Mouse (Mus musculus): ENCODE measurements around the gene Vmn2r107. TPM values are rescaled to one million over a fixed set of nuclear protein-coding genes. Genes with fewer than 3 reads are reported as not detected.

Vmn2r107 gene
- polyA plus RNA-seq (2015; fragmentation: Nextera tagmentation; extraction: Ambion mirVana), result not detected in 2 replicates

- ATAC-seq, result no peak
- Histone ChIP-seq H3K4me1 (ENCODE audit: control insufficient read depth, insufficient read depth, low read length) (no peaks in the 10 kb centered on the region), H3K4me3 (ENCODE audit: low read length) (no peak within 1 kb of the TSS), H3K36me3 (ENCODE audit: control insufficient read depth, insufficient read depth, low read length) (no peaks in the 10 kb centered on the region), H3K4me2 (ENCODE audit: low read depth, low read length) (no peak within 1 kb of the TSS), H3K27ac (ENCODE audit: low read length) (no peak within 1 kb of the TSS), H3K27me3 (replicated peaks; ENCODE audit: control insufficient read depth, insufficient read depth, low read length) (no peaks in the 10 kb centered on the region), H3K9ac (ENCODE audit: low read depth, low read length) (no peak within 1 kb of the TSS), H3K9me3 (ENCODE audit: control insufficient read depth, low read length) (no peaks in the 10 kb centered on the region)
- WGBS, result 58% methylated on average over 2 of the region's 2 CpGs
Observed at GRCm38 (mm10) chr17:20344942-20345341, at the start of gene Vmn2r107. TSS of gene Vmn2r107 (plus strand) at chr17:20345242.

- Histone ChIP-seq H3K27ac (ENCODE audit: low read length) (no peak overlapping the region), H3K4me2 (ENCODE audit: low read depth, low read length) (no peak overlapping the region), H3K36me3 (ENCODE audit: control insufficient read depth, insufficient read depth, low read length) (no peaks in the 10 kb centered on the region), H3K4me3 (ENCODE audit: low read length) (no peak overlapping the region), H3K27me3 (replicated peaks; ENCODE audit: control insufficient read depth, insufficient read depth, low read length) (no peaks in the 10 kb centered on the region), H3K9ac (ENCODE audit: low read depth, low read length) (no peak overlapping the region), H3K9me3 (ENCODE audit: control insufficient read depth, low read length) (no peaks in the 10 kb centered on the region), H3K4me1 (ENCODE audit: control insufficient read depth, insufficient read depth, low read length) (no peaks in the 10 kb centered on the region)
- ATAC-seq, result no peak
- 92% methylated on average over 1 of the region's 1 CpGs for WGBS
Observed at GRCm38 (mm10) chr17:20305790-20306189, 39.3 kb upstream of the Vmn2r107 start.

DNA sequence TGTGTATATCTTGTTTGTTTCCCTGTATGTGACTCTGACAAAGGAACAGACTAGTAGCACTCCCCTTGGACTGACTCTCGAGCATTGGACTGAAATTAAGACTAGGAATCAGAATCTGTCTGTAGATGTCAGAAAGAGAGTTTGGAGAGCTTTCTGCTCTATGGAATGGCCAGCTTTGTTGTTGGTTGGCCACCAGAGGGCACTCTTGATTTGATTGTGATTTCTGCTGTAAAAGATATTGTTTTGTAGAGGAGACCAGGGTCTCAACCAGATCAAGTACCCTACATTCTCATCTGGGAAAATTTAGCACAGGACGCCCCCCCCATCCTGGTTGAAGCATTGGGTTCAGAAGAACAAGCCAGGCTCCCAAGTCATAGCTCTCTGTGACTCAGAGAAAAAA, 54.1 kb downstream of the Vmn2r107 start:
- no peak overlapping the region for H3K4me2 ChIP-seq (ENCODE audit: low read depth, low read length)
- H3K4me3 ChIP-seq (ENCODE audit: low read length), result no peak overlapping the region
- no peaks in the 10 kb centered on the region for H3K36me3 ChIP-seq (ENCODE audit: control insufficient read depth, insufficient read depth, low read length)
- no peak overlapping the region for H3K27ac ChIP-seq (ENCODE audit: low read length)
- peaks cover 5% of the 10 kb centered on the region; the same call in 1 of the 2 replicates for H3K9me3 ChIP-seq (ENCODE audit: control insufficient read depth, low read length)
- 52% methylated on average over 2 of the region's 2 CpGs for WGBS
- no peak for ATAC-seq
- H3K4me1 ChIP-seq (ENCODE audit: control insufficient read depth, insufficient read depth, low read length), result no peaks in the 10 kb centered on the region
- no peaks in the 10 kb centered on the region for H3K27me3 ChIP-seq (replicated peaks; ENCODE audit: control insufficient read depth, insufficient read depth, low read length)
- no peak overlapping the region for H3K9ac ChIP-seq (ENCODE audit: low read depth, low read length)

DNA sequence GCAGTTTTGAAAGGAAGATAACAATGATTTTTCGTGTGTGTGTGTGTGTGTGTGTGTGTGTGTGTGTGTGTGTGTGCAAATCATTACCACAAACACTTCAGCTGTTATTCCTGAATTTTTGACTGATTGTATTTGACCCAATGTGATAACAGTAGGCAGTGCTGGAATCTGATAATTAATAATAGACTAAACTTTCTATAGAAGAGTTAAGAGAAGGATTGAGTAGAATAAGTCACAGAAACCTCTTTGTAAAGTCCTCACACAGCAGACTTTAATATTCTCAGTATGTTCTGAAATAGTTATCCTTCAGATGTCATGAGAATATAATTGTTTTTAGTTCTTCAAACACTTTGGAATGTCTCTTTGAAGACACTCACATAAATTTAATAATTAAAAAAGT, 68.8 kb downstream of the Vmn2r107 start, which contains the start of gene Vmn1r224:
TSS of gene Vmn1r224 (plus strand) at position 301 of the 400 bp plus-strand sequence.
- Histone ChIP-seq H3K4me2 (ENCODE audit: low read depth, low read length) (no peak within 1 kb of the TSS), H3K27me3 (replicated peaks; ENCODE audit: control insufficient read depth, insufficient read depth, low read length) (no peaks in the 10 kb centered on the region), H3K9me3 (ENCODE audit: control insufficient read depth, low read length) (no peaks in the 10 kb centered on the region), H3K4me3 (ENCODE audit: low read length) (no peak within 1 kb of the TSS), H3K4me1 (ENCODE audit: control insufficient read depth, insufficient read depth, low read length) (no peaks in the 10 kb centered on the region), H3K9ac (ENCODE audit: low read depth, low read length) (no peak within 1 kb of the TSS), H3K36me3 (ENCODE audit: control insufficient read depth, insufficient read depth, low read length) (no peaks in the 10 kb centered on the region), H3K27ac (ENCODE audit: low read length) (no peak within 1 kb of the TSS)
- 25% methylated on average over 1 of the region's 1 CpGs for WGBS
- no peak for ATAC-seq

Other genes starting within 250 kb of the Vmn2r107 start
- gene Fpr-rs7, start 231.0 kb upstream of the Vmn2r107 start, polyA plus RNA-seq (2015; fragmentation: Nextera tagmentation; extraction: Ambion mirVana), result not detected in 2 replicates
- not detected in 2 replicates for gene Fpr-rs6, start 162.1 kb upstream of the Vmn2r107 start, polyA plus RNA-seq (2015; fragmentation: Nextera tagmentation; extraction: Ambion mirVana)
- gene Vmn2r105, start 110.2 kb upstream of the Vmn2r107 start, polyA plus RNA-seq (2015; fragmentation: Nextera tagmentation; extraction: Ambion mirVana), result not detected in 2 replicates
- gene Vmn2r106, start 59.7 kb upstream of the Vmn2r107 start, polyA plus RNA-seq (2015; fragmentation: Nextera tagmentation; extraction: Ambion mirVana), result not detected in 2 replicates
- not detected in 2 replicates for gene Vmn1r224, start 68.9 kb downstream of the Vmn2r107 start, polyA plus RNA-seq (2015; fragmentation: Nextera tagmentation; extraction: Ambion mirVana)
- gene Vmn2r108, start 136.1 kb downstream of the Vmn2r107 start, polyA plus RNA-seq (2015; fragmentation: Nextera tagmentation; extraction: Ambion mirVana), result not detected in 2 replicates
- gene Vmn1r225, start 152.9 kb downstream of the Vmn2r107 start, polyA plus RNA-seq (2015; fragmentation: Nextera tagmentation; extraction: Ambion mirVana), result not detected in 2 replicates
- gene Vmn2r109, start 219.5 kb downstream of the Vmn2r107 start, polyA plus RNA-seq (2015; fragmentation: Nextera tagmentation; extraction: Ambion mirVana), result not detected in 2 replicates

Measured in intestine, embryonic 16.5 days (tissue).